Mouse (Mus musculus): Measurements from ENCODE around the gene Dtx3.

- TF ChIP-seq POLR2A (IDR thresholded peaks at IDR 0.05; ENCODE audit: control insufficient read depth, low read depth, low read length) (peak; percentile 52; the same call in 1 of the 2 replicates), CTCF (IDR thresholded peaks at IDR 0.05; ENCODE audit: control insufficient read depth, insufficient read depth, insufficient replicate concordance, low read depth, low read length) (no peak)
Observed at GRCm38 (mm10) chr10:127165654-127166403, 29.7 kb downstream of the Dtx3 start.
